Mouse (Mus musculus) mouse trophoblast stem cell (cell line): Measurements from ENCODE around the gene Nnat.

Source experiments
- in situ Hi-C, 2 experiments: fragments of 300-500 bp; cut with MseI, MboI; formaldehyde crosslinking; loops; 2 replicates in 1 of 2; 3 replicates in 1 of 2; pipeline ENCODE4 v1.15.1; 2025

Nnat gene

GRCm38 (mm10) chr2:157559858-157560257 is at the start of gene Nnat:
Gene Nnat (plus strand): TSS chr2:157560078.
- in situ Hi-C loops: no loop called here

GRCm38 (mm10) chr2:157512859-157513258 is 47.0 kb upstream of the Nnat start:
- in situ Hi-C loops: no loop called here

GRCm38 (mm10) chr2:157513737-157514208 is 46.1 kb upstream of the Nnat start:
- in situ Hi-C loops: no loop called here

GRCm38 (mm10) chr2:157514353-157514752 is 45.5 kb upstream of the Nnat start:
- in situ Hi-C loops: no loop called here

- in situ Hi-C loops: no loop called here
Measured at GRCm38 (mm10) chr2:157517526-157517925, 42.4 kb upstream of the Nnat start.

- in situ Hi-C loops: no loop called here
Measured at GRCm38 (mm10) chr2:157518451-157518850, 41.4 kb upstream of the Nnat start.

- in situ Hi-C loops: no loop called here
Measured at GRCm38 (mm10) chr2:157519452-157519851, 40.4 kb upstream of the Nnat start.

GRCm38 (mm10) chr2:157520496-157520895 is 39.4 kb upstream of the Nnat start:
- in situ Hi-C loops: no loop called here

GRCm38 (mm10) chr2:157522556-157522955 is 37.3 kb upstream of the Nnat start:
- in situ Hi-C loops: no loop called here

- in situ Hi-C loops: no loop called here
Measured at GRCm38 (mm10) chr2:157530056-157530955, 29.6 kb upstream of the Nnat start.

GRCm38 (mm10) chr2:157531681-157532426 is 28.0 kb upstream of the Nnat start:
- in situ Hi-C loops: no loop called here

- in situ Hi-C loops: no loop called here
Measured at GRCm38 (mm10) chr2:157534163-157534562, 25.7 kb upstream of the Nnat start.

GRCm38 (mm10) chr2:157536476-157537081 is 23.3 kb upstream of the Nnat start:
- in situ Hi-C loops: no loop called here

- in situ Hi-C loops: no loop called here
Measured at GRCm38 (mm10) chr2:157537118-157537517, 22.8 kb upstream of the Nnat start.

- in situ Hi-C loops: no loop called here
Measured at GRCm38 (mm10) chr2:157540073-157540952, 19.6 kb upstream of the Nnat start.

- in situ Hi-C loops: no loop called here
Measured at GRCm38 (mm10) chr2:157540953-157541569, 18.8 kb upstream of the Nnat start.

GRCm38 (mm10) chr2:157541631-157542030 is 18.2 kb upstream of the Nnat start:
- in situ Hi-C loops: no loop called here

GRCm38 (mm10) chr2:157542415-157542814 is 17.5 kb upstream of the Nnat start:
- in situ Hi-C loops: no loop called here

- in situ Hi-C loops: no loop called here
Measured at GRCm38 (mm10) chr2:157544333-157544888, 15.5 kb upstream of the Nnat start.

GRCm38 (mm10) chr2:157546686-157547085 is 13.2 kb upstream of the Nnat start:
- in situ Hi-C loops: no loop called here
